Mouse (Mus musculus): ENCODE data around the gene Cacna2d2.

DNA sequence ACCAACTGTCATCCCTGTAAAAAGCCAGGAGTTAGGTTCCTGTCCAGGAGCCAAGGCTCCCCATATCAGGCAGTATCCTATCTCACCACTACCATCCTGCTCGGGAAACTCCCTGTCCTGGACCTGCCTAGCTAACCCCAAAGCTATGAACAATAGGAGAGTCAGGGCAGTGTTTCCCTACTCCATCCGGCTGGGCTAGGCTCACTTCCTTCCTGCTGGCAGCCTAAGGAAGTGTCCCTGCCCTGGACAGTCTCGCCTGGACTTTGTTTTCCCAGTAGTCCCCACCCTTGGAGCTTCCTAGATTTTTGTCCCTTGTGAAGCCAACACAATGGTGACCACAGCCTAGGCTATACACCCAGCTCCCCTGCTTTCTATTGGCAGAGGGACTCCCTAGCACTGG lies 167.4 kb downstream of the Cacna2d2 start:
- TF ChIP-seq RCOR1 (IDR thresholded peaks at IDR 0.05; ENCODE audit: low read depth, low read length) (no peak), TCF12 (IDR thresholded peaks at IDR 0.05; ENCODE audit: low read depth, low read length) (no peak), EP300 (IDR thresholded peaks at IDR 0.05; ENCODE audit: low read depth in 1 of 2, low read length in 2 of 2) (no peak), ZC3H11A (IDR thresholded peaks at IDR 0.05; ENCODE audit: low read depth, low read length) (no peak), CTCF (IDR thresholded peaks at IDR 0.05 in 2 of 3, conservative IDR thresholded peaks at IDR 0.05 in 1 of 3; ENCODE audit: control insufficient read depth in 1 of 3, insufficient read depth in 1 of 3, low read depth in 2 of 3, low read length in 3 of 3, poor library complexity in 1 of 3, severe bottlenecking in 1 of 3) (no peak), CHD2 (IDR thresholded peaks at IDR 0.05; ENCODE audit: low read length) (no peak), RAD21 (IDR thresholded peaks at IDR 0.05; ENCODE audit: low read depth, low read length) (no peak), ELF1 (IDR thresholded peaks at IDR 0.05; ENCODE audit: low read depth, low read length) (no peak), TBP (IDR thresholded peaks at IDR 0.05; ENCODE audit: low read depth, low read length) (no peak), POLR2A (IDR thresholded peaks at IDR 0.05; ENCODE audit: control insufficient read depth in 1 of 2, insufficient read depth in 1 of 2, low read depth in 1 of 2, low read length in 2 of 2, poor library complexity in 1 of 2) (no peak), MEF2A (IDR thresholded peaks at IDR 0.05; ENCODE audit: extremely low read depth, insufficient replicate concordance, low read depth, low read length, poor library complexity, severe bottlenecking) (no peak), E2F4 (IDR thresholded peaks at IDR 0.05; ENCODE audit: borderline replicate concordance, low read depth, low read length) (no peak)
